Mouse (Mus musculus): ENCODE measurements around the gene Slfn2. TPM values are rescaled to one million over a fixed set of nuclear protein-coding genes. Genes with fewer than 3 reads are reported as not detected.
"Not testable (repeated sequence)": the region's sequence is repeated elsewhere in the genome, so short reads cannot be mapped to it uniquely, and the experiment has no call there.

Gene Slfn2
- total RNA-seq (2014; rRNA removed) = 1.8 and 3.5 TPM in 2 replicates
- 1.5 and 1.9 TPM in 2 replicates for polyA plus RNA-seq (2015; fragmentation: Nextera tagmentation; extraction: Ambion mirVana)

- WGBS = 76% methylated on average over 2 of the region's 2 CpGs
Measured at GRCm38 (mm10) chr11:83064946-83065345, at the start of gene Slfn2. TSS of gene Slfn2 (plus strand) at chr11:83065112.

GRCm38 (mm10) chr11:83016093-83016492 is 48.8 kb upstream of the Slfn2 start:
- no peak for TF ChIP-seq CTCF (IDR thresholded peaks at IDR 0.05; ENCODE audit: low read depth)
- H3K4me2 ChIP-seq (ENCODE audit: low read depth) = no peak overlapping the region
- no peaks in the 10 kb centered on the region for H3K4me1 ChIP-seq (ENCODE audit: insufficient read depth)
- no peak overlapping the region for H3K4me3 ChIP-seq (ENCODE audit: low read depth, low read length)
- ATAC-seq (no peak), DNase-seq (no peak)
- H3K9me3 ChIP-seq (ENCODE audit: low read length) = no peaks in the 10 kb centered on the region
- no peak overlapping the region for H3K9ac ChIP-seq
- H3K27me3 ChIP-seq (ENCODE audit: insufficient read depth, low read length) = no peaks in the 10 kb centered on the region
- no peak overlapping the region for H3K27ac ChIP-seq (ENCODE audit: low read depth, low read length)
- no peaks in the 10 kb centered on the region for H3K36me3 ChIP-seq (ENCODE audit: insufficient read depth)

More at GRCm38 (mm10) chr11:83064946-83065345, at the start of gene Slfn2:
- no peaks in the 10 kb centered on the region for H3K36me3 ChIP-seq (ENCODE audit: insufficient read depth)
- no peaks in the 10 kb centered on the region for H3K27me3 ChIP-seq (ENCODE audit: insufficient read depth, low read length)
- TF ChIP-seq CTCF (IDR thresholded peaks at IDR 0.05; ENCODE audit: low read depth) = no peak
- no peak within 1 kb of the TSS for H3K27ac ChIP-seq (ENCODE audit: low read depth, low read length)
- no peak within 1 kb of the TSS for H3K9ac ChIP-seq
- no peak within 1 kb of the TSS for H3K4me3 ChIP-seq (ENCODE audit: low read depth, low read length)
- DNase-seq (no peak), ATAC-seq (no peak)
- H3K9me3 ChIP-seq (ENCODE audit: low read length) = no peaks in the 10 kb centered on the region
- no peak within 1 kb of the TSS for H3K4me2 ChIP-seq (ENCODE audit: low read depth)
- H3K4me1 ChIP-seq (ENCODE audit: insufficient read depth) = no peaks in the 10 kb centered on the region

DNA sequence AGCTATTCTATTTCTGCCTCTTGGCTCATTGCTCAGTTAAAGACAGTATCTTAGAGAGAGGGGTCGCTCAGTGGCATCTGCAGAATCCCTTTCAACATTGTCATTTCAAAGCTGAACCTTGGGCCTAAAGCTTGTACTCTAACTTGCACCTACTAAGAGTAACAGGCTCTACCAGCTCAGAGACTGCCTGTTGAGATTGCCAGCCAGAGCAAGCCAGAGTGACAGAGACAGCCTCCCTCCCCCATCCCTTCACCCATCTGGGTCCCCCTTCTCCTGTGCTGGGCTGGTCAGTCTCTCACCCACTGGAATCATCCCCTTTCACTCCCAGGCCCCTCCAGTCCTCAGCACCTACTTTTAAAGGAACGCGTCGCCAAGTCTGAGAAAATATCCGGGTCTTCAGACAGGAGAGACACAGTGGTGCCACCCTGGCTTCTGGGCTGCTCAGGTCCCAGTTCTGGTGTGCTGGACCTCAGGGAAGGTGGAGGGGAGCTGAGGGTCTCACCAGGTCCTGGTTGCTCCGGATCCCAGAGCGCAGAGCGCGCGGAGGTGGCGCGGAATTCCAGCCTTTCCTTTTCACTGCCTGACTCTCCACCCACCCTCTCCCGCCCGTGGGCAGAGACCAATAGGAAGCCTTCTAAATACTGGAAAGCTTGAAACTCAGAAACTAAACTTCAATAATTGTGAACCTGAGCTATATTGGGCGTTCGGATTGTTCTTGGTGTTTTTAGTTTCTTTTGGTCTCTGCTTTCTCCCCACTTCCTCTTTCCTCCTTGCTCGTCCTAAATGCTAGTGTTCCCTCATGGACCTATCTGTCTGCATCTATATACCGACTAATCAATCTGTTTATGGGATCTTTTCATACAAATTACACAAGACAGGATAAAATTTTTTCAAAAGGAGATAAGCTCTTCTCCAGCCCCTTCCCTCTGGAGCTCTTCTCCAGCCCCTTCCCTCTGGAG is 45.1 kb upstream of the Slfn2 start:
- not testable (repeated sequence) for H3K27ac ChIP-seq (ENCODE audit: low read depth, low read length); H3K4me3 ChIP-seq (ENCODE audit: low read depth, low read length); H3K27me3 ChIP-seq (ENCODE audit: insufficient read depth, low read length); ATAC-seq; H3K4me1 ChIP-seq (ENCODE audit: insufficient read depth); H3K9ac ChIP-seq; DNase-seq; H3K9me3 ChIP-seq (ENCODE audit: low read length); H3K4me2 ChIP-seq (ENCODE audit: low read depth); H3K36me3 ChIP-seq (ENCODE audit: insufficient read depth)
- WGBS = 79% methylated on average over 18 of the region's 18 CpGs

GRCm38 (mm10) chr11:83020621-83021020 is 44.3 kb upstream of the Slfn2 start, which contains the start of gene Slfn8:
TSS of gene Slfn8 (minus strand) at chr11:83020810.
- H3K4me1 ChIP-seq (ENCODE audit: insufficient read depth) = no peaks in the 10 kb centered on the region
- DNase-seq (no peak), ATAC-seq (no peak)
- TF ChIP-seq CTCF (IDR thresholded peaks at IDR 0.05; ENCODE audit: low read depth) = no peak
- H3K4me2 ChIP-seq (ENCODE audit: low read depth) = no peak within 1 kb of the TSS
- no peak within 1 kb of the TSS for H3K4me3 ChIP-seq (ENCODE audit: low read depth, low read length)
- no peaks in the 10 kb centered on the region for H3K36me3 ChIP-seq (ENCODE audit: insufficient read depth)
- H3K9ac ChIP-seq = no peak within 1 kb of the TSS
- no peaks in the 10 kb centered on the region for H3K27me3 ChIP-seq (ENCODE audit: insufficient read depth, low read length)
- no peak within 1 kb of the TSS for H3K27ac ChIP-seq (ENCODE audit: low read depth, low read length)
- 56% methylated on average over 5 of the region's 5 CpGs for WGBS
- H3K9me3 ChIP-seq (ENCODE audit: low read length) = no peaks in the 10 kb centered on the region

DNA sequence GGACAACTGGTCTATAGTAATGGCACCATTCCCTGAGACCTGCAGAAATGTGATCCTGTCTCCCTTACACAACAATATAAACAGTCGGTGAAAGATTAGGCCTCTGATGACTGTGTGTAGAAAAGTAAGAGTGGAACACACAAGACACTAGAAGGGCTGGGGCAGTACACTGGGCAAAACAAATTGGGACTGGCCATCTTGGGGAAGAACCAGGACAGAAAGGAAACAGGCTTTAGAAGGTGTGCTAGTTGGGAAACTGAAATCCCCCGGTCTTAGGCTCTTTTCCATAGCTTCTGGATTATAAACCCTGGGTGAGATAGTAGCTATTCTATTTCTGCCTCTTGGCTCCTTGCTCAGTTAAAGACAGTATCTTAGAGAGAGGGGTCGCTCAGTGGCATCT is 26.2 kb upstream of the Slfn2 start:
- WGBS = 78% methylated on average over 3 of the region's 3 CpGs
- not testable (repeated sequence) for H3K27me3 ChIP-seq (ENCODE audit: insufficient read depth, low read length); H3K4me2 ChIP-seq (ENCODE audit: low read depth); H3K4me1 ChIP-seq (ENCODE audit: insufficient read depth); H3K9ac ChIP-seq; H3K36me3 ChIP-seq (ENCODE audit: insufficient read depth); ATAC-seq; H3K4me3 ChIP-seq (ENCODE audit: low read depth, low read length); H3K9me3 ChIP-seq (ENCODE audit: low read length); H3K27ac ChIP-seq (ENCODE audit: low read depth, low read length); DNase-seq

- no peak overlapping the region for H3K27ac ChIP-seq (ENCODE audit: low read depth, low read length)
- H3K36me3 ChIP-seq (ENCODE audit: insufficient read depth) = no peaks in the 10 kb centered on the region
- ATAC-seq = no peak
- H3K4me1 ChIP-seq (ENCODE audit: insufficient read depth) = no peaks in the 10 kb centered on the region
- H3K9me3 ChIP-seq (ENCODE audit: low read length) = no peaks in the 10 kb centered on the region
- no peaks in the 10 kb centered on the region for H3K27me3 ChIP-seq (ENCODE audit: insufficient read depth, low read length)
- H3K9ac ChIP-seq = no peak overlapping the region
- no peak for TF ChIP-seq CTCF (IDR thresholded peaks at IDR 0.05; ENCODE audit: low read depth)
- no peak overlapping the region for H3K4me2 ChIP-seq (ENCODE audit: low read depth)
- 60% methylated on average over 1 of the region's 1 CpGs for WGBS
- H3K4me3 ChIP-seq (ENCODE audit: low read depth, low read length) = no peak overlapping the region
- DNase-seq = no peak
Measured at GRCm38 (mm10) chr11:83039156-83039555, 25.8 kb upstream of the Slfn2 start.

- Histone ChIP-seq H3K9ac (no peak overlapping the region), H3K27ac (ENCODE audit: low read depth, low read length) (no peak overlapping the region), H3K4me2 (ENCODE audit: low read depth) (0 out of 2 replicates have a peak overlapping the region, but pooled peaks have one; percentile 10), H3K9me3 (ENCODE audit: low read length) (no peaks in the 10 kb centered on the region), H3K4me1 (ENCODE audit: insufficient read depth) (no peaks in the 10 kb centered on the region), H3K27me3 (ENCODE audit: insufficient read depth, low read length) (no peaks in the 10 kb centered on the region), H3K36me3 (ENCODE audit: insufficient read depth) (no peaks in the 10 kb centered on the region), H3K4me3 (ENCODE audit: low read depth, low read length) (no peak overlapping the region)
- no peak for ATAC-seq
- no peak for DNase-seq
- WGBS = 12% methylated on average over 19 of the region's 19 CpGs
- TF ChIP-seq CTCF (IDR thresholded peaks at IDR 0.05; ENCODE audit: low read depth) = no peak
Measured at GRCm38 (mm10) chr11:83039796-83040195, 25.1 kb upstream of the Slfn2 start.
